Mouse (Mus musculus): ENCODE measurements around the gene Ddx19b. TPM values are rescaled to one million over a fixed set of nuclear protein-coding genes. Genes with fewer than 3 reads are reported as not detected.
"Not testable (repeated sequence)": the region's sequence is repeated elsewhere in the genome, so short reads cannot be mapped to it uniquely, and the experiment has no call there.

Ddx19b gene
- total RNA-seq, 2 experiments from 2014 or later = 21.3 to 21.6 TPM

- intact Hi-C loops (cut with DNase I) = no loop called here
- DNase-seq = peak; percentile 93
These were observed 61.4 kb downstream of the Ddx19b start for GRCm38 (mm10) chr8:110969910-110970770.

GRCm38 (mm10) chr8:110967326-110967725, 64.2 kb downstream of the Ddx19b start:
- DNase-seq = no peak
- intact Hi-C loops (cut with DNase I) = no loop called here

- intact Hi-C loops (cut with DNase I) = no loop called here
These were observed 65.0 kb downstream of the Ddx19b start for GRCm38 (mm10) chr8:110966586-110966985.

GRCm38 (mm10) chr8:110965594-110965993, 66.0 kb downstream of the Ddx19b start:
- peak; percentile 77 for DNase-seq
- intact Hi-C loops (cut with DNase I) = no loop called here

More at GRCm38 (mm10) chr8:110966586-110966985, 65.0 kb downstream of the Ddx19b start:
- no peak for DNase-seq

GRCm38 (mm10) chr8:110964666-110965065, 66.9 kb downstream of the Ddx19b start:
- intact Hi-C loops (cut with DNase I) = loop anchor here (5.0 kb wide), 1 partner anchor 37 kb away; no protein-coding TSS in a partner anchor
- no peak for DNase-seq

- intact Hi-C loops (cut with DNase I) = loop anchor here (5.0 kb wide), 1 partner anchor 36 kb away; no protein-coding TSS in a partner anchor
- no peak for DNase-seq
These were observed 68.5 kb downstream of the Ddx19b start for GRCm38 (mm10) chr8:110963051-110963450.

GRCm38 (mm10) chr8:110959906-110960305, 71.6 kb downstream of the Ddx19b start:
- intact Hi-C loops (cut with DNase I) = loop anchor here (5.0 kb wide), 1 partner anchor 33 kb away; no protein-coding TSS in a partner anchor

GRCm38 (mm10) chr8:110959071-110959780, 72.3 kb downstream of the Ddx19b start:
- DNase-seq = peak; percentile 62
- intact Hi-C loops (cut with DNase I) = no loop called here

More at GRCm38 (mm10) chr8:110959906-110960305, 71.6 kb downstream of the Ddx19b start:
- peak; percentile 83 for DNase-seq

- DNase-seq; intact Hi-C loops (cut with DNase I): not testable (repeated sequence)
These were observed 73.0 kb downstream of the Ddx19b start for GRCm38 (mm10) chr8:110958553-110958952.

GRCm38 (mm10) chr8:110958135-110958534, 73.4 kb downstream of the Ddx19b start:
- DNase-seq = no peak

GRCm38 (mm10) chr8:110957471-110957870, 74.1 kb downstream of the Ddx19b start:
- DNase-seq = no peak
- intact Hi-C loops (cut with DNase I) = no loop called here

More at GRCm38 (mm10) chr8:110958135-110958534, 73.4 kb downstream of the Ddx19b start:
- intact Hi-C loops (cut with DNase I) = no loop called here

- intact Hi-C loops (cut with DNase I) = no loop called here
- DNase-seq = peak; percentile 82
These were observed 74.7 kb downstream of the Ddx19b start for GRCm38 (mm10) chr8:110956619-110957450.

- DNase-seq = no peak
- intact Hi-C loops (cut with DNase I) = no loop called here
These were observed 76.8 kb downstream of the Ddx19b start for GRCm38 (mm10) chr8:110954776-110955175.

Small RNAs within 50 kb of the gene (microRNA-seq; reads per million reads assigned to microRNA genes)
- not detected for gene Gm24103
- gene Mir3473d = not detected

Other genes starting within 250 kb of the Ddx19b start
- gene Il34, start 225.8 kb downstream of the Ddx19b start, total RNA-seq (2021) = 10 to 100 TPM; 13.8 to 14.2 TPM
- gene Cog4, start 185.2 kb downstream of the Ddx19b start, total RNA-seq (2021) = 10 to 100 TPM; 46.8 to 47.7 TPM
- 10 to 100 TPM; 82.3 to 83.9 TPM for gene Sf3b3, start 185.0 kb downstream of the Ddx19b start, total RNA-seq (2021)
- gene Fuk, start 129.3 kb downstream of the Ddx19b start, total RNA-seq (2021) = 1 to 10 TPM; 7.8 to 7.9 TPM
- 10 to 100 TPM; 78.9 to 80.6 TPM for gene St3gal2, start 111.8 kb downstream of the Ddx19b start, total RNA-seq (2021)
- 10 to 100 TPM; 43.2 to 44.0 TPM for gene Ddx19a, start 34.0 kb downstream of the Ddx19b start, total RNA-seq (2021)
- gene Aars, start 1.4 kb upstream of the Ddx19b start, total RNA-seq (2021) = 100 to 1,000 TPM in 1 of 2 experiments, 10 to 100 TPM in 1; 98.4 to 108 TPM
- gene Exosc6, start 24.6 kb upstream of the Ddx19b start, total RNA-seq (2021) = not detected
- under 1 TPM in 1 of 2 experiments, not detected in 1; 0.14 TPM for gene Clec18a, start 60.7 kb upstream of the Ddx19b start, total RNA-seq (2021)
- 10 to 100 TPM; 31.0 to 32.8 TPM for gene Pdpr, start 62.9 kb upstream of the Ddx19b start, total RNA-seq (2021)
- gene Glg1, start 227.5 kb upstream of the Ddx19b start, total RNA-seq (2021) = 100 to 1,000 TPM; 107 to 114 TPM

Data from left cerebral cortex, postnatal 4 days (tissue).